Mouse (Mus musculus): Measurements from ENCODE around the gene 2010111I01Rik. TPM values are rescaled to one million over a fixed set of nuclear protein-coding genes. Genes with fewer than 3 reads are reported as not detected.
A peak's percentile ranks its signal among the peaks of the same experiment; 100 is the strongest.
"Not testable (repeated sequence)": the region's sequence is repeated elsewhere in the genome, so short reads cannot be mapped to it uniquely, and the experiment has no call there.

The 2010111I01Rik gene
- polyA plus RNA-seq, 1 experiment, result 144 TPM

DNA sequence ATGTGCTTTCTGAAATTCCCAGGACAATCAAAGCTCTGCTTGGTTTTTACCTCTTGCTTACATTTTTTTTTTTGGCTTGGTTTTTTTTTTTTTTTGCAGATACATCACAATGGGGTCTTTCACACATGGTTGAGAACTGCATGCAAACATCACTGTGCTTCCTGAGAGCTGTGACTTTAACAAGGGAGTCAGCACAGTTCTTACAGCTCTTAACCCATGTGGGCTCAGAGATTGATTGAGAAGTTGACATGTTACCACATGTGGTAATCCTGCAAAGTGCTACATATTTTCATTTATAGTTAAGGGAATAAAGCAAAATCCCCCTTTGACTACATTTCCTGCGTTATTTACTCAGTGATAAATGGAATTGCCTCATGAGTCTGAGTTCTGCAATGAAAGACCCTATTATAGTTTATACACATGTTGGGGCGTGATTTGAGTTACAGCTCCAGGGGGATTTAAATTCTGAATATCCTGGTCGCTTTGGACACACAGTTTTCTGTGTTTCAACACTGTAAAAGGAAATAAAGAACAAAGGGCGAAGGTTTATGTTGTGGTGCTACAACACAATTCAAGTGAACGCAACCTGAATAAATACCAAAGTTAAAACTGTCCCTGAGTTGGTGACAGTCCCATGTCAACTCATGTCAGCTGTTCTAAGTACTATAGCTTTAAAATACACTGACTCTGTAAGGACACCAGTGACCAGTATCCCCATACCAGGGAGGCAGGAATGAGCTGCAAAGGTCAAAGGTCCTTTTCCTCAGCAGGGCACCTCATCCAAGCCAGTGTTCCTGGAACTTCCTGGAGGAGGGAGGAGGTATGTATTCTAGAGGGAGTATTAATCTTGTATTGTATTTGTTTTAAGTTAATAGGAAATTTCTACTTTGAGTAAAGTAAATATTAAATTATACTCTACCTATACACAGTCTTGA lies 29.1 kb downstream of the 2010111I01Rik start:
- H3K4me3 ChIP-seq, result no peak overlapping the region
- H3K79me2 ChIP-seq (ENCODE audit: control insufficient read depth, insufficient read depth), result no peaks in the 10 kb centered on the region
- H3K4me2 ChIP-seq (ENCODE audit: low read depth), result no peak overlapping the region
- H3K27me3 ChIP-seq (ENCODE audit: control insufficient read depth, insufficient read depth, insufficient read length), result no peaks in the 10 kb centered on the region
- no peaks in the 10 kb centered on the region for H3K36me3 ChIP-seq (ENCODE audit: control insufficient read depth, insufficient read depth)
- no peak for TF ChIP-seq REST (IDR thresholded peaks at IDR 0.05; ENCODE audit: insufficient read depth, insufficient read length)
- TF ChIP-seq MYOD1 (IDR thresholded peaks at IDR 0.05; ENCODE audit: control insufficient read depth in 1 of 3, insufficient read length in 2 of 3, low read depth in 2 of 3), result no peak
- no peak for TF ChIP-seq TCF12 (IDR thresholded peaks at IDR 0.05; ENCODE audit: insufficient read depth, poor library complexity, severe bottlenecking)
- TF ChIP-seq TCF3 (IDR thresholded peaks at IDR 0.05; ENCODE audit: insufficient read length, low read depth), result no peak
- TF ChIP-seq MYOG (IDR thresholded peaks at IDR 0.05; ENCODE audit: control insufficient read depth in 1 of 3, insufficient read depth in 1 of 3, insufficient read length in 2 of 3, low read depth in 2 of 3), result no peak
- no peak for TF ChIP-seq POLR2A (IDR thresholded peaks at IDR 0.05; ENCODE audit: insufficient read length, low read depth)
- no peak for TF ChIP-seq E2F4 (IDR thresholded peaks at IDR 0.05; ENCODE audit: insufficient read depth)
- no peak for TF ChIP-seq CEBPB (IDR thresholded peaks at IDR 0.05; ENCODE audit: insufficient read depth, poor library complexity, severe bottlenecking)
- TF ChIP-seq SRF (IDR thresholded peaks at IDR 0.05; ENCODE audit: control insufficient read depth, insufficient read length, low read depth), result no peak
- TF ChIP-seq POLR2AphosphoS2 (IDR thresholded peaks at IDR 0.05; ENCODE audit: insufficient read length, low read depth), result no peak
- TF ChIP-seq USF1 (IDR thresholded peaks at IDR 0.05; ENCODE audit: low read depth), result no peak
- TF ChIP-seq MAX (IDR thresholded peaks at IDR 0.05; ENCODE audit: low read depth), result no peak
- H3ac ChIP-seq (ENCODE audit: control insufficient read depth, insufficient read length), result no peak overlapping the region

- no peaks in the 10 kb centered on the region for H3K27me3 ChIP-seq (ENCODE audit: control insufficient read depth, insufficient read depth, insufficient read length)
- H3ac ChIP-seq (ENCODE audit: control insufficient read depth, insufficient read length), result no peak overlapping the region
- H3K36me3 ChIP-seq (ENCODE audit: control insufficient read depth, insufficient read depth), result no peaks in the 10 kb centered on the region
- H3K4me3 ChIP-seq, result no peak overlapping the region
- no peak overlapping the region for H3K4me2 ChIP-seq (ENCODE audit: low read depth)
- TF ChIP-seq MAX (IDR thresholded peaks at IDR 0.05; ENCODE audit: low read depth) (no peak), CEBPB (IDR thresholded peaks at IDR 0.05; ENCODE audit: insufficient read depth, poor library complexity, severe bottlenecking) (no peak), REST (IDR thresholded peaks at IDR 0.05; ENCODE audit: insufficient read depth, insufficient read length) (no peak), SRF (IDR thresholded peaks at IDR 0.05; ENCODE audit: control insufficient read depth, insufficient read length, low read depth) (no peak)
- no peaks in the 10 kb centered on the region for H3K79me2 ChIP-seq (ENCODE audit: control insufficient read depth, insufficient read depth)
These were observed 32.1 kb downstream of the 2010111I01Rik start for GRCm38 (mm10) chr13:62996767-62997166.

GRCm38 (mm10) chr13:63007491-63007890 lies 42.8 kb downstream of the 2010111I01Rik start:
- H3K79me2 ChIP-seq (ENCODE audit: control insufficient read depth, insufficient read depth); H3K4me2 ChIP-seq (ENCODE audit: low read depth); H3K36me3 ChIP-seq (ENCODE audit: control insufficient read depth, insufficient read depth); H3ac ChIP-seq (ENCODE audit: control insufficient read depth, insufficient read length); H3K27me3 ChIP-seq (ENCODE audit: control insufficient read depth, insufficient read depth, insufficient read length); H3K4me3 ChIP-seq: not testable (repeated sequence)

DNA sequence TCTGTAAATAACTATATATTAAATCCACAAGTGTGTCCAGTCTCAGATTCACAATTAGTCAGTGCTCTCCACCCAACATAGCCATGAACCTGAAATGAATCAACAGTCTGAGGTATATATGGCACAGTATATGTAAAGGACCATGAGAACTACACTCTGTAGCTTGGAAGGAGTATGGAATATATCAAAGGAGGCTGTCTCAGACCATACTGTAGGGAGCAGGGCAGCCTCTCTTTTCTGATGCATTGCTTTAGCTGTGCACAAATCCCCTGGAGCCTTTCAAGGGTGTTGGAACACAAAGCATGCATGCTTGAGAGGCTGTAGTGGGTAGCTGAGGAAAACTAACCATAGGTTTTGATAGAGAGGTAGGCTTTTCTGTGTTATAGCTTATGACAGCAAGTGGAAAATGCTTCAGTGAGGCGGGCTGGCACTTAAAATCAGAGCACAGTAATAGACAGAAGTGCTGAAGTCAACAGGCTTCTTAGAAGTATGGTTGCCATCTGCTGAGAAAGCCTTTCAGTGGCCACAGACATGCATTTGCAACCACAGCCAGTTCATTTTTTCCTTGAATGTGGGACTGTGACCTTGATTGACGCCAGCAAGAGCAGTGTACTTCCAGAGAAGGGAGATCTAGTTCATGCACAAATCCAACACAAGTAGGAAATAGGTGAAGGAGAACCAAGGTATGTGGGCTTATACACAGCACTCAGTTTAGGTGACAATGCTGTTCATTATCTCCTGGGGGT lies 45.8 kb downstream of the 2010111I01Rik start:
- H3K79me2 ChIP-seq (ENCODE audit: control insufficient read depth, insufficient read depth), result no peaks in the 10 kb centered on the region

DNA sequence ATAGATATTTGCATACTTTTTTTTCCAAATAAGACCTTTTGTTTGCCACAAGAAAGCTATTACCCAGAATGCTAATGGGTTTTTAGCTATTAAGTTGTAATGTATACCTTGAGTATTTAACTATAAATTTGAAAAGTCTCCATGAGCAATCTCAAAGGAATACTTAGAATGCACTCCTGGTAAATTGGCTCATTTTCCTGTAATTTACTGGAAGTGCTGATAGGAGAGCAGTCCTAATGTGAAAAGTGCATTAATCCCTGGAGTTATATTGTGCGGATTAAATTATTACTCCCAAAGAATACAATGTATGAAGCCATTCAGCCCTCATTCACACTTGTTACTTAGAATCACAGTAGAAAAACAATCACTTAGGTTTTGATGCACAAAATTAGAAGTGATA lies 49.7 kb downstream of the 2010111I01Rik start:
- H3K4me2 ChIP-seq (ENCODE audit: low read depth), result no peak overlapping the region
- no peak overlapping the region for H3ac ChIP-seq (ENCODE audit: control insufficient read depth, insufficient read length)
- H3K27me3 ChIP-seq (ENCODE audit: control insufficient read depth, insufficient read depth, insufficient read length), result no peaks in the 10 kb centered on the region
- TF ChIP-seq POLR2AphosphoS2 (IDR thresholded peaks at IDR 0.05; ENCODE audit: insufficient read length, low read depth) (no peak), USF1 (IDR thresholded peaks at IDR 0.05; ENCODE audit: low read depth) (no peak), CEBPB (IDR thresholded peaks at IDR 0.05; ENCODE audit: insufficient read depth, poor library complexity, severe bottlenecking) (no peak), MAX (IDR thresholded peaks at IDR 0.05; ENCODE audit: low read depth) (no peak), REST (IDR thresholded peaks at IDR 0.05; ENCODE audit: insufficient read depth, insufficient read length) (no peak), E2F4 (IDR thresholded peaks at IDR 0.05; ENCODE audit: insufficient read depth) (no peak), POLR2A (IDR thresholded peaks at IDR 0.05; ENCODE audit: insufficient read length, low read depth) (no peak), TCF12 (IDR thresholded peaks at IDR 0.05; ENCODE audit: insufficient read depth, poor library complexity, severe bottlenecking) (no peak), MYOG (IDR thresholded peaks at IDR 0.05; ENCODE audit: control insufficient read depth in 1 of 3, insufficient read depth in 1 of 3, insufficient read length in 2 of 3, low read depth in 2 of 3) (no peak), TCF3 (IDR thresholded peaks at IDR 0.05; ENCODE audit: insufficient read length, low read depth) (no peak), MYOD1 (IDR thresholded peaks at IDR 0.05; ENCODE audit: control insufficient read depth in 1 of 3, insufficient read length in 2 of 3, low read depth in 2 of 3) (no peak), SRF (IDR thresholded peaks at IDR 0.05; ENCODE audit: control insufficient read depth, insufficient read length, low read depth) (no peak)
- H3K79me2 ChIP-seq (ENCODE audit: control insufficient read depth, insufficient read depth), result no peaks in the 10 kb centered on the region
- H3K36me3 ChIP-seq (ENCODE audit: control insufficient read depth, insufficient read depth), result no peaks in the 10 kb centered on the region
- no peak overlapping the region for H3K4me3 ChIP-seq

More for the DNA sequence above, 45.8 kb downstream of the 2010111I01Rik start:
- no peaks in the 10 kb centered on the region for H3K27me3 ChIP-seq (ENCODE audit: control insufficient read depth, insufficient read depth, insufficient read length)
- no peak overlapping the region for H3K4me2 ChIP-seq (ENCODE audit: low read depth)
- H3ac ChIP-seq (ENCODE audit: control insufficient read depth, insufficient read length), result no peak overlapping the region
- H3K36me3 ChIP-seq (ENCODE audit: control insufficient read depth, insufficient read depth), result no peaks in the 10 kb centered on the region
- TF ChIP-seq MYOD1 (IDR thresholded peaks at IDR 0.05; ENCODE audit: control insufficient read depth in 1 of 3, insufficient read length in 2 of 3, low read depth in 2 of 3) (peak in 2 of 3 experiments; percentile 2 to 19), MAX (IDR thresholded peaks at IDR 0.05; ENCODE audit: low read depth) (no peak)
- no peak overlapping the region for H3K4me3 ChIP-seq
